Mouse (Mus musculus): Measurements from ENCODE around the gene Glrx. TPM values are rescaled to one million over a fixed set of nuclear protein-coding genes. Genes with fewer than 3 reads are reported as not detected.

The Glrx gene
- total RNA-seq, 2 experiments from 2014 or later = 147 to 276 TPM

GRCm38 (mm10) chr13:75879756-75880155, 40.1 kb downstream of the Glrx start:
- ATAC-seq (ENCODE audit: poor library complexity, severe bottlenecking) = no peak

DNA sequence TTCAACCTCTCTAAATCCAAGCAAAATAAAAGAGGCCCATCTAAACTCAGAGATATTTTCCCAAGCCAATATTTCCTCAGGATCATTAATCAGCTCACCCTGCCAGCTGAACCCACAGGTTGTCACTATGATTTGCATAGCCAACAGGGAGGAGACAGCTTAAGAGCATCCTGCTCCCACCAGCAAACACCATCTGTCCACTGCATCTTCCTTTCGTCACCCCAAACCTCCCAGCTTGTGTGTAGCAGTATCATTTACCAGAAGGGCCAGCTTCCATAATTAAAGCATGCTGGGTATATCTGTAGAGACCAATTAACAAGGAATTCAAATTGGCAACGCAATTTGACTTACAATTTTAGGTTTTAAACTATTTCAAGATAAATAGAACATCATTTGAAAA, 40.8 kb downstream of the Glrx start:
- ATAC-seq (ENCODE audit: poor library complexity, severe bottlenecking) = no peak

GRCm38 (mm10) chr13:75883792-75884191, 44.1 kb downstream of the Glrx start:
- ATAC-seq (ENCODE audit: poor library complexity, severe bottlenecking) = no peak

- ATAC-seq (ENCODE audit: poor library complexity, severe bottlenecking) = no peak
Measured at GRCm38 (mm10) chr13:75891868-75892267, 52.2 kb downstream of the Glrx start.

GRCm38 (mm10) chr13:75892291-75892690, 52.6 kb downstream of the Glrx start:
- ATAC-seq (ENCODE audit: poor library complexity, severe bottlenecking) = peak; percentile 39

- ATAC-seq (ENCODE audit: poor library complexity, severe bottlenecking) = peak; percentile 93
Measured at GRCm38 (mm10) chr13:75892876-75893275, 53.2 kb downstream of the Glrx start.

Other genes starting within 250 kb of the Glrx start
- 12.2 and 13.8 TPM in 2 replicates for gene Ell2, start 133.1 kb upstream of the Glrx start, total RNA-seq (2015)
- 7.7 and 7.9 TPM in 2 replicates for gene Ell2, start 133.1 kb upstream of the Glrx start, total RNA-seq (2017)
- gene Rhobtb3, start 104.1 kb downstream of the Glrx start, total RNA-seq (2015) = 0.36 and 0.96 TPM in 2 replicates
- gene Rhobtb3, start 104.1 kb downstream of the Glrx start, total RNA-seq (2017) = 0.55 and 0.77 TPM in 2 replicates
- gene Spata9, start 127.3 kb downstream of the Glrx start, total RNA-seq (2015) = not detected in 2 replicates
- 0.73 TPM in 1 of 2 replicates, not detected in the other for gene Spata9, start 127.3 kb downstream of the Glrx start, total RNA-seq (2017)
- 20.5 and 21.5 TPM in 2 replicates for gene Rfesd, start 178.9 kb downstream of the Glrx start, total RNA-seq (2015)
- gene Rfesd, start 178.9 kb downstream of the Glrx start, total RNA-seq (2017) = 15.3 and 16.1 TPM in 2 replicates
- gene Gpr150, start 217.1 kb downstream of the Glrx start, total RNA-seq (2015) = 0.23 and 0.42 TPM in 2 replicates
- 0.33 TPM in 1 of 2 replicates, not detected in the other for gene Gpr150, start 217.1 kb downstream of the Glrx start, total RNA-seq (2017)

Data from megakaryocyte, adult 5-6 weeks (primary cell).